Mouse (Mus musculus) macrophage (primary cell): Measurements from ENCODE around the gene Garnl3. TPM values are rescaled to one million over a fixed set of nuclear protein-coding genes. Genes with fewer than 3 reads are reported as not detected.

Experiments
- H3K27ac ChIP-seq: fragments of 350-480 bp; formaldehyde crosslinking; 2 replicates; pipeline ENCODE4 v1.9.0; 2021
- H3K36me3 ChIP-seq: fragments of 350-480 bp; formaldehyde crosslinking; 2 replicates; pipeline ENCODE4 v1.9.0; 2021; ENCODE audit errors: inconsistent target
- H3K4me3 ChIP-seq: fragments of 350-480 bp; formaldehyde crosslinking; 2 replicates; pipeline ENCODE4 v1.9.0; 2021; ENCODE audit errors: inconsistent target
- H3K79me2 ChIP-seq: fragments of 350-480 bp; formaldehyde crosslinking; 2 replicates; pipeline ENCODE4 v1.9.0; 2021; ENCODE audit errors: inconsistent target
- WGBS: methylation state at CpG from one replicate; pipeline ENCODE4 v1.1.7; 2026; ENCODE audit warnings: inconsistent platforms; ENCODE audit not compliant: missing documents; 5-methylcytosine and 5-hydroxymethylcytosine counted together
- polyA plus RNA-seq: library from polyadenylated mRNA; stranded (reverse); fragments of 250-400 nt; gene quantifications from 3 replicates; pipeline ENCODE4 v1.2.4, GENCODE M21; 2018; ENCODE audit warnings: inconsistent platforms

The Garnl3 gene
- polyA plus RNA-seq, 1 experiment from 2014 or later: 0.49 TPM

GRCm38 (mm10) chr2:33165229-33165628, 33.8 kb upstream of the Garnl3 start:
- no peak overlapping the region for H3K4me3 ChIP-seq
- H3K36me3 ChIP-seq: no peaks in the 10 kb centered on the region
- WGBS: 72% methylated on average over 4 of the region's 4 CpGs
- no peak overlapping the region for H3K27ac ChIP-seq
- H3K79me2 ChIP-seq: no peaks in the 10 kb centered on the region

GRCm38 (mm10) chr2:33164646-33165045, 33.2 kb upstream of the Garnl3 start:
- Histone ChIP-seq H3K27ac (no peak overlapping the region), H3K36me3 (no peaks in the 10 kb centered on the region), H3K79me2 (no peaks in the 10 kb centered on the region), H3K4me3 (no peak overlapping the region)
- WGBS: 94% methylated on average over 3 of the region's 3 CpGs

GRCm38 (mm10) chr2:33162126-33162525, 30.7 kb upstream of the Garnl3 start:
- Histone ChIP-seq H3K27ac (no peak overlapping the region), H3K4me3 (no peak overlapping the region), H3K79me2 (no peaks in the 10 kb centered on the region), H3K36me3 (no peaks in the 10 kb centered on the region)
- 100% methylated on average over 1 of the region's 2 CpGs for WGBS

GRCm38 (mm10) chr2:33160326-33160973, 29.0 kb upstream of the Garnl3 start:
- 91% methylated on average over 9 of the region's 12 CpGs for WGBS
- no peaks in the 10 kb centered on the region for H3K79me2 ChIP-seq

GRCm38 (mm10) chr2:33159593-33159992, 28.1 kb upstream of the Garnl3 start:
- 92% methylated on average over 7 of the region's 7 CpGs for WGBS
- no peak overlapping the region for H3K4me3 ChIP-seq

More at GRCm38 (mm10) chr2:33160326-33160973, 29.0 kb upstream of the Garnl3 start:
- Histone ChIP-seq H3K27ac (no peak overlapping the region), H3K4me3 (no peak overlapping the region), H3K36me3 (no peaks in the 10 kb centered on the region)

GRCm38 (mm10) chr2:33158895-33159294, 27.4 kb upstream of the Garnl3 start:
- H3K27ac ChIP-seq: no peak overlapping the region
- H3K4me3 ChIP-seq: no peak overlapping the region
- no peaks in the 10 kb centered on the region for H3K79me2 ChIP-seq
- H3K36me3 ChIP-seq: no peaks in the 10 kb centered on the region
- WGBS: 96% methylated on average over 6 of the region's 6 CpGs

More at GRCm38 (mm10) chr2:33159593-33159992, 28.1 kb upstream of the Garnl3 start:
- Histone ChIP-seq H3K79me2 (no peaks in the 10 kb centered on the region), H3K27ac (no peak overlapping the region), H3K36me3 (no peaks in the 10 kb centered on the region)

GRCm38 (mm10) chr2:33156283-33156781, 24.9 kb upstream of the Garnl3 start:
- H3K79me2 ChIP-seq: no peaks in the 10 kb centered on the region
- H3K4me3 ChIP-seq: no peak overlapping the region
- no peak overlapping the region for H3K27ac ChIP-seq
- 96% methylated on average over 5 of the region's 5 CpGs for WGBS
- H3K36me3 ChIP-seq: no peaks in the 10 kb centered on the region

GRCm38 (mm10) chr2:33154751-33155372, 23.4 kb upstream of the Garnl3 start:
- Histone ChIP-seq H3K79me2 (no peaks in the 10 kb centered on the region), H3K36me3 (no peaks in the 10 kb centered on the region), H3K27ac (no peak overlapping the region), H3K4me3 (no peak overlapping the region)
- WGBS: 45% methylated on average over 5 of the region's 5 CpGs

GRCm38 (mm10) chr2:33146994-33147393, 15.5 kb upstream of the Garnl3 start:
- H3K4me3 ChIP-seq: no peak overlapping the region
- no peak overlapping the region for H3K27ac ChIP-seq
- 92% methylated on average over 4 of the region's 4 CpGs for WGBS
- no peaks in the 10 kb centered on the region for H3K79me2 ChIP-seq
- H3K36me3 ChIP-seq: no peaks in the 10 kb centered on the region

- Histone ChIP-seq H3K36me3 (no peaks in the 10 kb centered on the region), H3K79me2 (no peaks in the 10 kb centered on the region), H3K27ac (no peak overlapping the region), H3K4me3 (no peak overlapping the region)
- WGBS: 94% methylated on average over 2 of the region's 2 CpGs
These were observed 11.8 kb upstream of the Garnl3 start for GRCm38 (mm10) chr2:33143292-33143691.

GRCm38 (mm10) chr2:33138491-33138890, 7.0 kb upstream of the Garnl3 start:
- no peak overlapping the region; the same call in 1 of the 2 replicates for H3K27ac ChIP-seq
- H3K79me2 ChIP-seq: no peaks in the 10 kb centered on the region
- WGBS: 82% methylated on average over 2 of the region's 2 CpGs

GRCm38 (mm10) chr2:33137731-33138130, 6.3 kb upstream of the Garnl3 start:
- 94% methylated on average over 4 of the region's 4 CpGs for whole genome bisulfite sequencing

More at GRCm38 (mm10) chr2:33138491-33138890, 7.0 kb upstream of the Garnl3 start:
- H3K36me3 ChIP-seq: no peaks in the 10 kb centered on the region
- H3K4me3 ChIP-seq: no peak overlapping the region

GRCm38 (mm10) chr2:33137244-33137643, 5.8 kb upstream of the Garnl3 start:
- no peak overlapping the region for H3K27ac ChIP-seq
- WGBS: 97% methylated on average over 9 of the region's 9 CpGs
- no peaks in the 10 kb centered on the region for H3K79me2 ChIP-seq
- no peak overlapping the region for H3K4me3 ChIP-seq
- no peaks in the 10 kb centered on the region for H3K36me3 ChIP-seq

More at GRCm38 (mm10) chr2:33137731-33138130, 6.3 kb upstream of the Garnl3 start:
- H3K36me3 ChIP-seq: no peaks in the 10 kb centered on the region
- no peak overlapping the region for H3K27ac ChIP-seq
- no peaks in the 10 kb centered on the region for H3K79me2 ChIP-seq
- no peak overlapping the region for H3K4me3 ChIP-seq

GRCm38 (mm10) chr2:33136366-33136765, 4.9 kb upstream of the Garnl3 start:
- Histone ChIP-seq H3K4me3 (no peak overlapping the region), H3K27ac (no peak overlapping the region), H3K36me3 (no peaks in the 10 kb centered on the region), H3K79me2 (no peaks in the 10 kb centered on the region)
- WGBS: 92% methylated on average over 5 of the region's 6 CpGs

- Histone ChIP-seq H3K4me3 (no peak overlapping the region), H3K36me3 (no peaks in the 10 kb centered on the region), H3K79me2 (no peaks in the 10 kb centered on the region), H3K27ac (no peak overlapping the region)
- WGBS: 79% methylated on average over 7 of the region's 7 CpGs
These were observed 3.5 kb upstream of the Garnl3 start for GRCm38 (mm10) chr2:33134766-33135490.
